Mouse (Mus musculus): ENCODE measurements around the gene Sel1l. TPM values are rescaled to one million over a fixed set of nuclear protein-coding genes. Genes with fewer than 3 reads are reported as not detected.

The Sel1l gene
- polyA plus RNA-seq, 1 experiment from 2014 or later: 111 TPM

DNA sequence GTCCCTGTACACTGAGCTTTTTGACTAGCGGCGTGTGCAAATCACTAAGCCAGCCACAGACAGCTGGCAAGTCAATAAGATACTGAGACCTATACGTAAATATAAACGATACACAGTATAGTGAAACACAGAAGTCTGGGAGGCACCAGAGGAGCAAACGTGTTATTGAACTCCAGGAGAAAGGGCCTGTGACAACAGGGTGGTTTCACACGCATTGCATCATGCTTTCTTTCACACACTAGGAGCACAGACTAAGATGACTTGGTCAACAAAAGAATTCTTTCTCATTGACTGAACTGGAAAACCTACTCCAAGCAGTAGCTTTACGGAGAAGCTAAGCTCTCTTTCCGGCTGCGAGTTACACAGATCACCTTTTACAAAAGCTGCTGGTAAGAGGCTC is 3.6 kb downstream of the Sel1l start:
- H3K4me2 ChIP-seq: no peak overlapping the region
- H3K9ac ChIP-seq: no peak overlapping the region
- WGBS: 87% methylated on average over 9 of the region's 9 CpGs
- peaks cover 18% of the 10 kb centered on the region for H3K4me1 ChIP-seq (replicated peaks)
- H3K4me3 ChIP-seq: no peak overlapping the region
- H3K27ac ChIP-seq (replicated peaks): no peak overlapping the region
- H3K36me3 ChIP-seq: peaks cover 25% of the 10 kb centered on the region
- ATAC-seq (ENCODE audit: low read depth): no peak
- H3K9me3 ChIP-seq: no peaks in the 10 kb centered on the region
- no peaks in the 10 kb centered on the region for H3K27me3 ChIP-seq

DNA sequence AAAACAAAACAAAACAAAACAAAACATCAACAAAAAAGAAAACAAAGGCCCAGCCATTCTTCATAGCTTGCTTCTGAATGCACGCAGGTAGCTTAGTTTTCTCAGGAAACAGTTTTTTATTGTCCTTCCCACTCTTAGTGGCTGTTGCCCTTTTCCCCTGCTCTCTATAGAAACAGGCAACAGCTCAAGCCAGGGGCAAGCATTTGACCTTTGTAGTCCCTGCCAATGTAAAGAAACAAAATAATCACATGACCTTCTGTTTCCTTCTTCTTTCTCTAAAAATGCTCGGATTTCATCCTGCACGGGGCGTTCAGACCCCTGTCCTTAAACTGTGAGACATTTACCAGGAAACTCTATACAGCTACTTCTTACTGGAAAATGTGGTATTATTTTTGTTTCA is 4.4 kb downstream of the Sel1l start:
- peaks cover 32% of the 10 kb centered on the region for H3K36me3 ChIP-seq
- H3K4me1 ChIP-seq (replicated peaks): peaks cover 18% of the 10 kb centered on the region
- no peak overlapping the region for H3K4me3 ChIP-seq
- 63% methylated on average over 4 of the region's 4 CpGs for WGBS
- no peak overlapping the region for H3K9ac ChIP-seq
- no peak for ATAC-seq (ENCODE audit: low read depth)
- H3K27ac ChIP-seq (replicated peaks): no peak overlapping the region
- no peaks in the 10 kb centered on the region for H3K27me3 ChIP-seq
- no peak overlapping the region for H3K4me2 ChIP-seq
- no peaks in the 10 kb centered on the region for H3K9me3 ChIP-seq

DNA sequence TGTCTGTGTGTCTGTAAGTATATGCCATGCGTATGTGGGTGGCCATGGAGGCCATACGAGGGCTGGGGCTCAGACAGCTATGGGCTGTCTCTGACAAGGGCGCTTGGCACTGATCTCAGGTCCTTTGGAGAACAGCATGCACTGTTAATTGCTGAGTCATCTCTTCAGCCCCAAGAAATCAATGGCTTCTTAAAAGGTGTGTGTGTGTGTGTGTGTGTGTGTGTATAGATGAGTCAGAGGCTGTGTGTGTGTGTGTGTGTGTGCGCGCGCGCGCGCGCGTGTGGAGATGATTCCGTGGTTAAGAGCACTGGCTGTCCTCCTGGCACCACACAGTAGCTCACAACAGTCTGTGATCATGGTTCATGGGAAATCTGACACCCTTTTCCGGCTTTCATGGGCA is 5.1 kb downstream of the Sel1l start:
- Histone ChIP-seq H3K36me3 (peaks cover 38% of the 10 kb centered on the region), H3K4me2 (no peak overlapping the region), H3K27me3 (no peaks in the 10 kb centered on the region), H3K9ac (no peak overlapping the region), H3K9me3 (no peaks in the 10 kb centered on the region), H3K4me3 (no peak overlapping the region), H3K27ac (replicated peaks) (no peak overlapping the region), H3K4me1 (replicated peaks) (peaks cover 18% of the 10 kb centered on the region)
- 96% methylated on average over 13 of the region's 13 CpGs for WGBS
- no peak for ATAC-seq (ENCODE audit: low read depth)

DNA sequence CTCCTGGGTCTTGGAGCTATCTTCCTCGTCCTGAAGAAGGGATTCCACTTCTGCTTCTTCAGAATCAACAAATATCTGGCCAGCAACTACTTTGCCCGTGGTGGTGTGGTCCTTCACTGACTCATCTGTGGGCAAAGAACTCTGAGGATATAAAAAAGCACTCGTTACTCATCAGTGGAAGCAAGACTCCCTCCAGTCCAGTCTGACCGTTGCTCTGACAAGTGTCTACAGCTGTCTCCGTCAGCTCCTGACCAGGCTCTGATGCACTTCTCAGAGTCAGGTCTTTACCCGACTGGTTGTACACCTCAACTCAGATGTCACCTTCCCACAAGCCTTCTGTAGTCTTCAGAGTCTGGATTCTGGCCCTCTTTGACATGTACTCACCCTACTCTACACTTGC is 7.2 kb downstream of the Sel1l start:
- H3K27ac ChIP-seq (replicated peaks): no peak overlapping the region
- H3K4me2 ChIP-seq: no peak overlapping the region
- peaks cover 60% of the 10 kb centered on the region for H3K36me3 ChIP-seq
- no peaks in the 10 kb centered on the region for H3K27me3 ChIP-seq
- WGBS: 91% methylated on average over 6 of the region's 6 CpGs
- ATAC-seq (ENCODE audit: low read depth): no peak
- H3K9me3 ChIP-seq: no peaks in the 10 kb centered on the region
- H3K4me1 ChIP-seq (replicated peaks): no peaks in the 10 kb centered on the region
- no peak overlapping the region for H3K9ac ChIP-seq
- H3K4me3 ChIP-seq: no peak overlapping the region

DNA sequence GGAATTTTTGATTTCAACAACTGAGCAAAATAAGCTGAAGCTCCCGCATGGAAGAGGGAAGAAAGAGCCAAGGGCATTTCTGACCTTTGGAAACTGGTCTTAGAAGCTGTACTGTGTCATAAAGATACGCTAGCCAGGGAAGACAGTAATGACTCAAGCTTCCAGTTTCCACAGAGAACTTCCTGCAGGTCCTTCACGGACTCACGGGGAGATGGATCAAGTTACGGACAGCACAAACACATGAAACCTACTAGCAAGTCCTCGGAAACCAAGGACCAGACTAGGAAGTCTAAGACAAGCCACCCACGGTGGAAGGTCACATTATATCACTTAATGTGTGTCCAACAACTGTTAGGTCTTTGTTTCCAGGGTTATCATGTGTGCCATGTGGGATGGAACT is 10.7 kb downstream of the Sel1l start:
- no peaks in the 10 kb centered on the region for H3K9me3 ChIP-seq
- ATAC-seq (ENCODE audit: low read depth): no peak
- H3K36me3 ChIP-seq: peaks cover 88% of the 10 kb centered on the region
- no peak overlapping the region for H3K27ac ChIP-seq (replicated peaks)
- no peaks in the 10 kb centered on the region for H3K27me3 ChIP-seq
- WGBS: 89% methylated on average over 7 of the region's 7 CpGs
- H3K4me3 ChIP-seq: no peak overlapping the region
- H3K9ac ChIP-seq: no peak overlapping the region
- no peaks in the 10 kb centered on the region for H3K4me1 ChIP-seq (replicated peaks)
- no peak overlapping the region for H3K4me2 ChIP-seq

DNA sequence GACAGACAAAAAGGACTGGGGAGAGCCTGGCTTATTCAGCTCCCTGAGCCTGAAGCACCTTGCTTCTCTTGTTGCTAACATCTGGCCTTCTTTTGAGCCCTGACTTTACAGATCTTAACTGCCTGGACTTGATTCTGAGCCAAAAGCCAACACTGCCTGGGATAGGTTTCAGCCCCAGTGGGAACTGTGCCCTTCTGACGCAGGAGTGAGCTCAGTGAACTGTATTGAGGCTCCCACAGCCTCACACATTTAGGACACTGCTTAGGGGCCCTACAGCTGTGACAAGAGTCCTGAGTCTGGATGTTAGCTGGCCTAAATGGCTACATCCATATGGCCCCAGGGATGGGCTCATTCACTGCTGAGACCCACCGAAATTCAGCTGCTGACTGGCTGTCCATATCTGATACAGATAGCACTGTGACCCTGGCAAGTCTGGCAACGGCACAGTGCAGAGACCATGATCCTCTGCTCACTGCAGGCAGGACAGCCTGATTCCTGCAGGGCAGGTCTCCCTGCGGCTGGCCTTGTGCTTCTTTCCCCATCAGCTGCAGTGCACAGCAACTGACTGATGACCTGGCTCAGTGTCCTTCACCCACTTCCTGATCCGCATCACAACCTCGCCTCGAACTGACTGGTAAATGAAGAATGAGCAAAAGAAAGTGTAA is 11.4 kb downstream of the Sel1l start:
- H3K4me1 ChIP-seq (replicated peaks): no peaks in the 10 kb centered on the region

DNA sequence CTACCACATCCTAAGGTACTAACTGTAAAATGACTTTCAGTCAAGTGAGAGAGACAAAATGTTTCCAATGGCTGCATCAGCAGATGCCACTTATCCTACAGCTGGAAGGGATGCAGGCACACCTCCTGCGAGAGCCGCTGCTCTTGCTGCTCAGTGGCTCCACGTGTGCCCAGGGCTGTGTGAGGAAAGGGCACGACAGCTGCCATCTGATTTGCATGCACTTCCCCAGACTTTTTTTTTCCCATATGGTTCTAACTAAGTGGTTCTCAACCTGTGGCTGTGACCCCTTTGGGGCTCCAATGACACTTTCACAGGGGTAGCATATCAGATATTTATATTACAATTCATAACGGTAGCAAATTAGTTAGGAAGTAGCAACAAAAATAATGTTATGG is 15.0 kb downstream of the Sel1l start:
- peaks cover 86% of the 10 kb centered on the region for H3K36me3 ChIP-seq
- 62% methylated on average over 5 of the region's 5 CpGs for WGBS
- no peak overlapping the region for H3K27ac ChIP-seq (replicated peaks)

More for the DNA sequence above, 11.4 kb downstream of the Sel1l start:
- WGBS: 91% methylated on average over 7 of the region's 7 CpGs
- Histone ChIP-seq H3K27ac (replicated peaks) (no peak overlapping the region), H3K9me3 (no peaks in the 10 kb centered on the region), H3K9ac (no peak overlapping the region), H3K4me3 (no peak overlapping the region), H3K27me3 (no peaks in the 10 kb centered on the region), H3K4me2 (no peak overlapping the region), H3K36me3 (peaks cover 94% of the 10 kb centered on the region)
- ATAC-seq (ENCODE audit: low read depth): no peak

DNA sequence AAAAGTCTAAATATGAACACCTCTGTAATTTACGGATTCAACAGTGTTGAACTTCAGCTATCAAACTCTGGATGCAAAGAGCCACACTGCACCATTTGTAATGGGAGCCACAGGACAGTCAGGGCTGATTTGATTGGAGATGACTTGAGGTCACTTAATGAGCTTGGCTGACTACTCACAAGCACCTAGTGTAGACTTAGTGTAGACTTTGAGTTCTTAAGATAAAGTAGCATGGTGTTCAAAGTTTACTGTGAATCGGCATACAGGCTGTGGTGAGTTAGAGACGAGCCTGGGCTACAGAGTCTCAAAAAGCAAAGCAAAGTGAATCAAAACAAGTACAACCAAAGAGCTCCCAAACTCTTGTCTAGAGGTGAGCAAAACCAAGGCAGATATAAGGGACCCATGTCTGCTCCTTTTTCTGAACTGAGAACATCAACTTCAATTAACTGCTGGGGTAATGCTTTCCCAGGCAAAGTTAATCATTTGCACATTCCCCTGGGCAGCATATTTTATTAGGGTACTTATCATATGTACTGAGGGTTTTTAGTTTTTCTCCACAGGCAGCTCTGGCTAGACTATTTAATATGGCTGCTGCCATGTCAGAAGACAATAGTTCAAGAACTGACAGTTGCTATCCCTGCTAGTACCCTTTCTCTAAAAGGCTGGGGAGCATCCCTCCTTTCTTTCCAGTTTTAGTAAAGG is 15.6 kb downstream of the Sel1l start:
- Histone ChIP-seq H3K27me3 (no peaks in the 10 kb centered on the region), H3K27ac (replicated peaks) (no peak overlapping the region), H3K4me1 (replicated peaks) (no peaks in the 10 kb centered on the region), H3K9me3 (no peaks in the 10 kb centered on the region), H3K36me3 (peaks cover 83% of the 10 kb centered on the region), H3K9ac (no peak overlapping the region), H3K4me2 (no peak overlapping the region), H3K4me3 (no peak overlapping the region)
- no peak for ATAC-seq (ENCODE audit: low read depth)
- 96% methylated on average over 3 of the region's 3 CpGs for WGBS

More for the DNA sequence above, 15.0 kb downstream of the Sel1l start:
- H3K9ac ChIP-seq: no peak overlapping the region
- no peak overlapping the region for H3K4me3 ChIP-seq
- no peaks in the 10 kb centered on the region for H3K9me3 ChIP-seq
- no peak overlapping the region for H3K4me2 ChIP-seq
- no peak for ATAC-seq (ENCODE audit: low read depth)
- H3K27me3 ChIP-seq: no peaks in the 10 kb centered on the region
- no peaks in the 10 kb centered on the region for H3K4me1 ChIP-seq (replicated peaks)

DNA sequence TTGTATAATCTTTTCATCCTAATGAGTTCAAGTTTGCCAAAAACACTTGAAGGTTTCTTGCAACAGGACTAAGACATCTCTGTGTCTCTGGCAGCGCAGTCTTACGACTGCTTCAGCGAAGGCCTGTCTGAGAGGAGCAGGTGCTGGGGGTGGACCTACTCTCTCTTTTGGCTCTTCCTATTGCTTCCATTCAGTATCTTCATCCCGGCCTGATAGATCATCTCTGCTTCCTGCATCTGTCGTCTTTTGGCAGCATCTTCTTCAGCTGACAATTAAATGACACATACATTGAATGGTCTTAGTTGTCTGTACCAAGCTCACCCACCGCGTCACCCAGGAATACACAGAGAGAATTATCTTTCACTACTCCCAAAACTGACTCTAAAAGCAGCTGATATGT is 17.5 kb downstream of the Sel1l start:
- H3K4me1 ChIP-seq (replicated peaks): no peaks in the 10 kb centered on the region
- no peak for ATAC-seq (ENCODE audit: low read depth)

DNA sequence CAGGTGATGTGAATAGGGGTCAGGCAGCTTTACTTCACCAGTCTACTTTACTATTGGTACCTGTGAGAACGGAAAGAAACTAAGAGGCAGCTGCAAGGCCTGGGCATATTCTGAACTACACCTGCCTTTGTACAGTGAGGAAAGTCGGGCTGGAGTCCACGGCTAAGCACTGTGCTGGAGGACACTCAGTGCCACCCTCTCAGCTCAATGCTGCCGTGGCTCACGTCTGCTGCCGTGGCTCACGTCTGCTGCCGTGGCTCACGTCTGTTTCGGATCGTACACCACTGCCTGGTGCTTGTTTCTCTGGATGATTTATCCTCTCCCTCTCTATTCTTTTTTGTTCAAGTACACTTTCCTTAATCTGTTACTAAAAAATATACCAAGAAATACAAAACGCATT is 28.5 kb downstream of the Sel1l start:
- no peak overlapping the region for H3K4me2 ChIP-seq
- H3K36me3 ChIP-seq: peaks cover 92% of the 10 kb centered on the region
- no peak overlapping the region for H3K4me3 ChIP-seq
- no peak overlapping the region for H3K9ac ChIP-seq
- no peak overlapping the region for H3K27ac ChIP-seq (replicated peaks)
- WGBS: 93% methylated on average over 12 of the region's 12 CpGs
- ATAC-seq (ENCODE audit: low read depth): no peak
- no peaks in the 10 kb centered on the region for H3K27me3 ChIP-seq
- H3K4me1 ChIP-seq (replicated peaks): no peaks in the 10 kb centered on the region
- no peaks in the 10 kb centered on the region for H3K9me3 ChIP-seq

More for the DNA sequence above, 17.5 kb downstream of the Sel1l start:
- peaks cover 81% of the 10 kb centered on the region for H3K36me3 ChIP-seq
- 89% methylated on average over 7 of the region's 7 CpGs for WGBS
- H3K9me3 ChIP-seq: no peaks in the 10 kb centered on the region
- no peak overlapping the region for H3K4me3 ChIP-seq
- no peak overlapping the region for H3K27ac ChIP-seq (replicated peaks)
- H3K9ac ChIP-seq: no peak overlapping the region
- H3K4me2 ChIP-seq: no peak overlapping the region
- no peaks in the 10 kb centered on the region for H3K27me3 ChIP-seq

DNA sequence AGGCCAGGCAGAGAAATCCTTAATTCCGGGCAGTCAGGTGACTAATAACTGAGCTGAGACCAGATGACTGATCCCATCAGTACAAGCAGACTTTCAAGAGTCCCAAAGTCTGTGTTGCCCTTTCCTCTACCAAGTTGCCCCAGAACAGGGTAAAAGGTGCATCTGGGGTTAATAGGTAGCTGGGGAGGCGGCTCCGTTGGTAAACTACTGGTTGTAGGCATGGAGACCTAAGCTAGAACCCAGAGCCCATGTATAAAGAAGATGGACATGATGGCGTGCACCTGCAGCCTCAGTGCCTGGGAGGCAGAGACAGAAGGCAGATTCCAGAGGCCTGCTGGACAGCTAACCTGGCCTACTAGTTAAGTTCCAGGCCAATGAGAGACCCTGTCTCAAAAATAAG is 30.2 kb downstream of the Sel1l start:
- Histone ChIP-seq H3K9me3 (no peaks in the 10 kb centered on the region), H3K27ac (replicated peaks) (no peak overlapping the region), H3K27me3 (no peaks in the 10 kb centered on the region), H3K4me3 (no peak overlapping the region), H3K4me2 (no peak overlapping the region), H3K36me3 (peaks cover 93% of the 10 kb centered on the region), H3K4me1 (replicated peaks) (no peaks in the 10 kb centered on the region), H3K9ac (no peak overlapping the region)
- no peak for ATAC-seq (ENCODE audit: low read depth)
- 97% methylated on average over 4 of the region's 4 CpGs for WGBS

DNA sequence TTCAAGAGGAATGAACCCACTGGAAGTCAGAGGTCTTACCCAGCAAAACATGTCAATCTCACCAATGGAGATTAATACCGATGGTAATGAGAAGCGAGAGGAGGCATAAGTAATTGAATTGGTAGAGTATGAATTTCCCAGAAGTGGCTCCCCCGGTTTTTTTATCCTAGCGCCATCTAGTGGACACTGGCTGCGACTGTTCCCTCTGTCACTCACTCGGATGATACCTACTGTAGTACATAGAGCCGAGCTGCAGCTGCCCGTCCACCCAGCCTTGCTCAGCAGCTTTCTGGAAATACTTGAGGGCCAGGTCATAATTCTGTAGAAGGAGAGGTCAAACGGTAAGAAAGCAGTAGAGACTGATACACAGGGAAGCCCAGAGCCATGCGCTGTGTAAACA is 33.0 kb downstream of the Sel1l start:
- Histone ChIP-seq H3K27ac (replicated peaks) (no peak overlapping the region), H3K4me1 (replicated peaks) (no peaks in the 10 kb centered on the region), H3K36me3 (peaks cover 93% of the 10 kb centered on the region), H3K4me3 (no peak overlapping the region), H3K4me2 (no peak overlapping the region), H3K9ac (no peak overlapping the region), H3K9me3 (no peaks in the 10 kb centered on the region), H3K27me3 (no peaks in the 10 kb centered on the region)
- ATAC-seq (ENCODE audit: low read depth): peak; percentile 78
- WGBS: 30% methylated on average over 10 of the region's 10 CpGs

DNA sequence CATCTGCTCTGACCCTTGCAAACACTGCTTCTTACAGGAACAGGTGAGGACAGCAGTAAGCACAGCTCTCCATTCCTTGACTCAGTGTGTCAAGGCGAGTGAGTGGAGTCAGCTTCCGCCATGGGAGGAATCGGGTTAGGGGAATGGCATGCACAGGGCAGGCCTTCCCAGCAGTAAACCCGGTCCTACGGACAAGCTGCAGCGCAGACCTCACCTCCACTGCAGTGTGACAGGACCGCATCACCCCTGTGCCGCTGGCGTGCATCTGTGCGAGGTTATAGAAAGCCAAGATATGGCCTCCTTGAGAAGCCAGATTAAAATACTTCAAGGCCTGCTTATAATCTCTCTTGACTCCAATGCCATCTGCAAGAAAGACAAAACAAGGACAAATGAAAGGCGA is 33.4 kb downstream of the Sel1l start:
- no peak overlapping the region for H3K4me2 ChIP-seq
- WGBS: 97% methylated on average over 11 of the region's 11 CpGs
- no peak for ATAC-seq (ENCODE audit: low read depth)
- H3K4me1 ChIP-seq (replicated peaks): no peaks in the 10 kb centered on the region
- H3K4me3 ChIP-seq: no peak overlapping the region
- H3K27me3 ChIP-seq: no peaks in the 10 kb centered on the region
- peaks cover 92% of the 10 kb centered on the region for H3K36me3 ChIP-seq
- no peak overlapping the region for H3K9ac ChIP-seq
- H3K27ac ChIP-seq (replicated peaks): no peak overlapping the region
- H3K9me3 ChIP-seq: no peaks in the 10 kb centered on the region

Measured in neural tube, embryonic 13.5 days (tissue).